Mouse (Mus musculus) thymus, postnatal 10 days (tissue): ENCODE measurements around the gene Plekhh1.

Source experiments
- DNase-seq, 2 experiments: peaks; one replicate each; pipeline ENCODE4 v3.0.0; 2021; ENCODE audit warnings: low spot score in 2 of 2

Gene Plekhh1

DNA sequence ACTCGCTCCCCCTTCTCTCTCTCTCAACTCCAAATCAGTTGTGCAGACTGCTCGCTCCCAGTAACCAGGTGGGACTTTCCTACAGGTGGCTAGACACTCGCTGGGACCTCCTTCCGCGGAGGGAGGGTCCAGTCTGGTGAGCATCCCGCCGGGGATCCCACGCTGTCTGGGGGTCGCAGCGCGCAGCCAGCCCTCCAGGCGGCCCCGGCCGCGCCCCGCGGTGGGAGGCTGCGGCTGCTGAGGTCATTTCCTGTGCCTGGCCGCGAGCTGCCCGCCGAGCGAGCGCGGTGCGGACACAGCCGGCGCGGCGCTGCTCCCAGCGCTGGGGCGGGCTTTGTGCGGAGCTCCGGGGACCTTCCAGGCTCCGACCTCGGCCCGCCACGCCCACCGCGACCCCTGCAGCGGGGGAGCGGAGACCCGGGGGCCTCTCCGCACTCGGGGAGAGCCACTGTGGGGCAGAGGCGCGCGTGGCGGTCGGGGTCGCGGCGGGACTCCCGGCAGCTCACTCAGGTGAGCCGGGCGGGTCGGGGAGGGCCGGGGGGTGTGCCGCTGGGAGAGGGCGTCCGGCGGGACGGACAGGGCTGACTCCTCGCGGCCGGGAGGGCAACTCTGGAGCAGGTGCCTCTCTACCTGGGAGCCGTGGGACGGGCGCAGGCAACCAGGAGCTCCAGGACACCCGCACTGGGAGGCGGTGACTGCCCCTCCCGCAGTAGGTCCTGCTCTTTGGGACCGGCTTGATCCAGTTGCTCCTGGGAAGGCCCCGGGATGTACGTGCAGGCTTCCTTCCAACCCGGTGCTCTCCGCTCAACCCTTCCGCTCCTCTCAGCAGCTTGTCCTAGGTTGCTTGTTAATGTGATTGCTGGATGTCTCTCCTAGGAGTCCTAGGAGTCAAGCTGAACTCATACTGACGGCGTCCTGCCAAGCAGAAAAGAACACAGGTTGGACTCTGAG lies at the start of gene Plekhh1:
Gene Plekhh1 (plus strand): TSS at position 253 of the 951 bp plus-strand sequence.
- DNase-seq, result peak in 1 of 2 experiments; percentile 9

GRCm38 (mm10) chr12:78980683-78981091 lies 48.3 kb upstream of the Plekhh1 start:
- DNase-seq, result peak; percentile 73 to 76

DNA sequence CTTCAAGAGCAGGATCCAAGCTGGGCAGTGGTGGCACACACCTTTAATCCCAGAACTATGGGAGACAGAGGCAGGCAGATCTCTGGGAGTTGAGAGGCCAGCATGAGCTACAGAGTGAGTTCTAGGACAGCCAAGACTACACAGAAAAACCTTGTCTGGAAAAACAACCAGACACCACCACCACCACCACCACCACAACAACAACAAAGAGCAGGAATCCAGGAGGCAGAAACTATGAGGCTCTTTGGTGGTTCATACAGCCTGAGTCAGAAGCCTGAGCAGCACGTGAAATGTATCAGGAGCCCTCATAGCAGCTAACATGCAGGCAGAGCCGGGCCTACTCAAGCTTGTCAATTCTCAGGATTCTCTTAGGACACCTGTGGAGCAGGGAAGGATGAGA lies 47.8 kb upstream of the Plekhh1 start:
- DNase-seq, result peak; percentile 27 to 31

GRCm38 (mm10) chr12:78981938-78982825 lies 46.8 kb upstream of the Plekhh1 start:
- peak in 1 of 2 experiments; percentile 8 for DNase-seq

DNA sequence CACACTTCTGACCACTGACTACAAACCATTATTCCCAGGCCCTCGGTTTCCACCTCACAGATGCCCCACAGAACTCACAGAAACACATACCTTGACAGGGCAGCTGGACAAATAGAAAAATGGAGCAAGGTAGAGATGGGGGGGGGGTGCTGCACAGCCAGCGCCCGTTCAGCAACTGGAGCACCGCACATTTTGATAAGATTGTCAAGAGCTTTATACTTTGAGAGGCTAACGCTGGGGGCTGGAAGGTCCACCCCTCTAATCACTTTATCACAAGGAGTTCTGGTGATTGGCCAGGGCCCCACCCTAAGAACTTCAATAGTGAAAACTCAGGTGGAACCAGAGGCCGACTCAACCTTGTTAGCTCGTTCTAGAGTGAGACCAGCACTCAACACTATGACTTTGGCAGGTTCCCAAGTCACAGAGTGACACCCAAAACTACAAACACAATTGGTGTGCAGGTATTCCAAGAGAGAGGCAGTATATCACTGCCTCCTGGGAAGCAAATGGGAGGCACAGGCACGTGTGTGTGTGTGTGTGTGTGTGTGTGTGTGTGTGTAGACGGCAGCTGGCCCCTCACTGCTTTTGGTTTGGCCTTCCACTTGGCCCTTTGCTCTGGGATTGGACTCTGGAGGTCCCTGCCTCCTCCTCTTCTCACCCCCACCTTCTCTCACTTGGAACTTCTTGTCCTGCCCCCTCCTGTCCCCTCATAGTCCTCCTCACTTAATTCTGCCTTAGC lies 45.5 kb upstream of the Plekhh1 start:
- no peak for DNase-seq

GRCm38 (mm10) chr12:78984035-78984432 lies 44.9 kb upstream of the Plekhh1 start:
- no peak for DNase-seq

DNA sequence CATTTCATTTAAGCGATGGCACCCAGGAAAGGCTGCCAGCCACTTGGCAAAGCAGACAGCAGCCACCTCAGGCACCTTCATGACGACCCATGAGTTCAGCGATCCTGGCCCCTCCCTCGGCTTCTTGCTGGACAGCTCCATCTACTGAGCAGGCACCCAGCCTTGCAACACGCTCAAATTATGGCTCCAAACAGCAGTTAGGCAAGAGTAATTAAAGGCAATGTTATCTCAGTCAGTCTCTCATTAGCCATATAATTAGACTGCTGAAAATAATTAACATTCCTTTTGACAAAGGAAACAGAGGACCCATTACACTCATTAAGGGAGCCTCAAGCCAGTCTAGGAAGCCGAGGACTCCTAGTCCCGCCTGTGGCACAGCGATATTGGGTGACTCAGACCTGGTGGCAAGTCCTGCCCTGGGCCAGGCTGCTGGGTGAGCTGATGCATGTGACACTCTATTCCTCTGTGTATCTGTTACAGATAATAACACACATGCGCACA lies 41.3 kb upstream of the Plekhh1 start:
- no peak for DNase-seq

- DNase-seq, result no peak
Observed at GRCm38 (mm10) chr12:78996271-78996670, 32.7 kb upstream of the Plekhh1 start.

- no peak for DNase-seq
Observed at GRCm38 (mm10) chr12:78996711-78997110, 32.3 kb upstream of the Plekhh1 start.

- DNase-seq, result no peak
Observed at GRCm38 (mm10) chr12:79002406-79002805, 26.6 kb upstream of the Plekhh1 start.

DNA sequence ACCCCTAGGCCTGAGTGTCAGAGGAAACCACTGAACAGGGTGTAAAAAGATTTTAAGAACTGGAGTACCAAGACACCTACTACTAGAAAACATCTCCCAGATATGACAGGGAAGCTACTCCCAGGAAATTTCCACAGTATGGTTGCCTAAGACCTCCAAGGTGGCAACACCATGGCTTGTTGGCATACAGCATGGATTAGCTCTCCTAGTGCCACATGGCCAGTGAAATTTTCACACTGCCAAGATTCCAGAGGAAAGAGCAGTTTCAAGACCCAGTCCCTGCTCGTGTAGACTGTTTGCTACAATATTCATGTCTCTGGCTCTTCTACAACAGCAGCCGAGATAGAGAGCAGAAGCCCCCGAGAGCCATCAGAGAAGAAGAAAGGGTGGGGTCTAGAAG lies 26.0 kb upstream of the Plekhh1 start:
- no peak for DNase-seq

DNA sequence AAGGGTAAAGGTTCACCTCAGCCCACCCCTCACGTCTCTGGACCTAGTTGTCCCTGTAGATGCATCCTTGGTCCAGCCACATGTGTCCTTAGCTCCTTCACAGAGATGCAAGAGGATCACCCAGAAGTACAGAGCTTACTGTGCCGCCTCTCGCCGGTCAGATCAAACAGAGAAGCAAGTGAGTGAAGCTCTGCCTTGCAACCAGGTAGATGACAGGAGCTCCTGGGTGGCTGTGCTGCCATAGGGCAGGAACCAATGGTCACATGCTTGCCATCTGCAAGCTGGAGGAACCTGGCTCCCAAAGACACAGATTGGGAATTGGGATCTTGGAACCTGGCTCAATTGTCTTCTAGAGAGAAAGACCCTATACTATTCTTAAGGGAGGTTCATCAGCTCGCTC lies 23.5 kb upstream of the Plekhh1 start:
- no peak for DNase-seq

DNA sequence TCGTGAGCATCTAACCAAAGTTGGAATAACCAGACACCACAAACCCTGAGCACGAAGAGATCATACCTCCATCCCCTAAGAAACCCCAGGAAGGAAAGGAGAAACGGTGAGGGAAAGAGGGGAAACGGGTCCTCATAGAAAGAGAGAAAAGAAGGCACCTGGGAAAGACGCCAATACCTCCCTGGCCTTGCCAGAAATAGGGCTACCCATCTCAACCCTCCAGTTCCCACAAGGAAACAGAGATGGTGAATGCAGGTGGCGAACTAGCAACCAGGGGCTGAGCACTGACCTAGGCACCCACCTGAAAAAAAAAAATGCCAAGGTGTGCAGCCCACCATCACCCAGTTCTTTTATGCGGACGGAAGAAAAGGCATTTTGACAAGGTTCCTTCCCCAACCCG lies 22.9 kb upstream of the Plekhh1 start:
- no peak for DNase-seq

DNA sequence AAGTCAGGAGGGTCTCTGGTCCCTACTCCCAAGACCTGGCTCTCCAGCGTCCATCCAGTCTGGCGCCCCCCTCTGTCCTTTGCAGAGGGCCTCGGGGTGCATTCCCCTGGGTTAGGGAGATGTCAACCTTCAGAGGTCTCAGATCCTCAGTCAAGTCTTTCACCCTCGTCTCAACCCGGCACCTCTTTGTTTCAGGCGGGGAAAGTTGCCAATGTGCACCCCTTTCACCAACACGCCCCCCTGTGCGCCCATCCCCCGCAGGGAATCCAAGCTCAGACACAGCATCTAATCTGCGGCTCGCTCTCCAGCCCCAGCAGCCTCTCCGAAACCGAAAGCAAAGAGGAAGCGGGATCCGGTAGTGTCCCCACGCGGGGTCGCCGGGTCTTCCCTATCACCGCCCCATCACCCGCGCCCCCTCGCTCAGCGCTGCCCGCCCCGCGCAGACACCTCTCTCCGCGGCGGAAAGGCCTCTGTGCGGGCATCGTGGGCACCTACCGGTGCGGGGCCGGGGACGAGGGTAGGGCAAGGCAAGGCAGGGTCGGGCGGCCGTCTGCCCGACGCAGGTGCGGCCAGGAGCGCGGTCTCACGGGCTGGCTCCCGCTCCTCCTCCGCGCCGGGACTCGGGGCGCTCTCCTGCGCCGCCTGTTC lies 22.4 kb upstream of the Plekhh1 start:
- peak; percentile 54 to 59 for DNase-seq

GRCm38 (mm10) chr12:79007126-79007753 lies 21.7 kb upstream of the Plekhh1 start, which contains the start of gene Tmem229b:
Tmem229b (minus strand) TSS chr12:79007627.
- peak; percentile 19 to 51 for DNase-seq

GRCm38 (mm10) chr12:79010569-79010968 lies 18.4 kb upstream of the Plekhh1 start:
- DNase-seq, result no peak

DNA sequence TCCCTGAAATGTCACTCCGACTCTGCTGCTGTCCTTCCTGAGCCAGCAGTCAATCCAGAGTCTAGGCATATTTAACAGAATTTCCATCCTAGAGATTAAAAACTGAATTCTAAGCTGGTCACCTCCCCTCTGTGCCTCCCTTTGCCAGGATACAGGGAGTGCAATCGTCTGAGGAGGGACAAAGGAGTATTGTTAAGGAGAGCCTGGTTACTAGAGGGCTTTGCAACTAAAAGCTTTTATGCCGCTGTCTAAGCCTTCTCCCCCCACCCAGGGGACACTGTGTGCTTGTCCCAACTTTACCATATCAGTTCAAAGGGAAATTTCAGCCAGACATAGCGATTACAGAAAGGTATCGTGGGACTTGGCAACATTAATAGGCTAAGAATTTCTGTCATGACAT lies 12.9 kb upstream of the Plekhh1 start:
- no peak for DNase-seq

GRCm38 (mm10) chr12:79017994-79018399 lies 11.0 kb upstream of the Plekhh1 start:
- no peak for DNase-seq

- no peak for DNase-seq
Observed at GRCm38 (mm10) chr12:79021902-79022301, 7.1 kb upstream of the Plekhh1 start.

GRCm38 (mm10) chr12:79022882-79023281 lies 6.1 kb upstream of the Plekhh1 start:
- peak in 1 of 2 experiments; percentile 27 for DNase-seq
